Mouse (Mus musculus) CH12F3 (cell line): ENCODE data around the gene Saxo1.

Source experiments
- in situ Hi-C: fragments of 300-500 bp; cut with MboI; formaldehyde crosslinking; loops from 2 replicates; pipeline ENCODE4 v1.14.3; 2020; ENCODE audit warnings: low sequenced_read_pairs

Saxo1 gene

GRCm38 (mm10) chr4:86558228-86558627 lies at the start of gene Saxo1:
TSS of gene Saxo1 (minus strand) at chr4:86558328.
- in situ Hi-C loops, result no loop called here

- in situ Hi-C loops, result no loop called here
Measured at GRCm38 (mm10) chr4:86591304-86591703, 33.2 kb upstream of the Saxo1 start.

GRCm38 (mm10) chr4:86588236-86588635 lies 30.1 kb upstream of the Saxo1 start:
- in situ Hi-C loops, result no loop called here

- in situ Hi-C loops, result no loop called here
Measured at GRCm38 (mm10) chr4:86580591-86580990, 22.5 kb upstream of the Saxo1 start.

GRCm38 (mm10) chr4:86580056-86580455 lies 21.9 kb upstream of the Saxo1 start:
- in situ Hi-C loops, result no loop called here

GRCm38 (mm10) chr4:86576630-86577225 lies 18.6 kb upstream of the Saxo1 start:
- in situ Hi-C loops, result no loop called here

- in situ Hi-C loops, result no loop called here
Measured at GRCm38 (mm10) chr4:86576120-86576541, 18.0 kb upstream of the Saxo1 start.

- in situ Hi-C loops, result no loop called here
Measured at GRCm38 (mm10) chr4:86575283-86575983, 17.3 kb upstream of the Saxo1 start, which contains the start of gene Rraga. TSS of gene Rraga (plus strand) at chr4:86575668.

- in situ Hi-C loops, result no loop called here
Measured at GRCm38 (mm10) chr4:86574939-86575282, 16.8 kb upstream of the Saxo1 start.

GRCm38 (mm10) chr4:86561061-86561460 lies 2.9 kb upstream of the Saxo1 start:
- in situ Hi-C loops, result no loop called here

GRCm38 (mm10) chr4:86559006-86559405 lies 878 bp upstream of the Saxo1 start:
- in situ Hi-C loops, result no loop called here

- in situ Hi-C loops, result no loop called here
Measured at GRCm38 (mm10) chr4:86557371-86557770, 757 bp downstream of the Saxo1 start.

GRCm38 (mm10) chr4:86555035-86555707 lies 3.0 kb downstream of the Saxo1 start:
- in situ Hi-C loops, result no loop called here

GRCm38 (mm10) chr4:86548332-86548731 lies 9.8 kb downstream of the Saxo1 start:
- in situ Hi-C loops, result no loop called here

GRCm38 (mm10) chr4:86545615-86546014 lies 12.5 kb downstream of the Saxo1 start:
- in situ Hi-C loops, result no loop called here

GRCm38 (mm10) chr4:86543999-86544398 lies 14.1 kb downstream of the Saxo1 start:
- in situ Hi-C loops, result no loop called here

- in situ Hi-C loops, result no loop called here
Measured at GRCm38 (mm10) chr4:86541573-86541972, 16.6 kb downstream of the Saxo1 start.

GRCm38 (mm10) chr4:86538936-86539335 lies 19.2 kb downstream of the Saxo1 start:
- in situ Hi-C loops, result no loop called here

GRCm38 (mm10) chr4:86537972-86538371 lies 20.2 kb downstream of the Saxo1 start:
- in situ Hi-C loops, result no loop called here

GRCm38 (mm10) chr4:86534091-86534481 lies 24.0 kb downstream of the Saxo1 start:
- in situ Hi-C loops, result no loop called here

- in situ Hi-C loops, result no loop called here
Measured at GRCm38 (mm10) chr4:86533406-86534090, 24.6 kb downstream of the Saxo1 start.
